Mouse (Mus musculus): ENCODE measurements around the gene Mageb3. TPM values are rescaled to one million over a fixed set of nuclear protein-coding genes. Genes with fewer than 3 reads are reported as not detected.
A peak's percentile ranks its signal among the peaks of the same experiment; 100 is the strongest.
"Not testable (repeated sequence)": the region's sequence is repeated elsewhere in the genome, so short reads cannot be mapped to it uniquely, and the experiment has no call there.

The Mageb3 gene
- polyA plus RNA-seq (2015; fragmentation: Nextera tagmentation; extraction: Ambion mirVana): 0.68 and 0.77 TPM in 2 replicates

- Histone ChIP-seq H3K9me3 (replicated peaks; ENCODE audit: control insufficient read depth, low read length, poor library complexity, severe bottlenecking) (no peaks in the 10 kb centered on the region), H3K9ac (ENCODE audit: low read depth, low read length) (peak within 1 kb of the TSS; percentile 90), H3K4me1 (ENCODE audit: control insufficient read depth, insufficient read depth, low read length) (peaks cover 19% of the 10 kb centered on the region), H3K4me3 (ENCODE audit: low read depth, low read length) (peak within 1 kb of the TSS; percentile 97), H3K27me3 (ENCODE audit: control insufficient read depth, insufficient read depth, low read depth, low read length) (no peaks in the 10 kb centered on the region), H3K4me2 (ENCODE audit: low read length) (peak within 1 kb of the TSS; percentile 86), H3K27ac (ENCODE audit: low read length) (peak within 1 kb of the TSS; percentile 84), H3K36me3 (ENCODE audit: control insufficient read depth, insufficient read depth, low read length) (no peaks in the 10 kb centered on the region)
- under 1% methylated on average over 48 of the region's 48 CpGs for WGBS
- peak; percentile 96 for ATAC-seq
Measured at GRCm38 (mm10) chr2:121955765-121956223, at the start of gene Mageb3, which contains the start of gene Ctdspl2. Gene Mageb3 (minus strand): TSS chr2:121956092. Gene Ctdspl2 (plus strand): TSS chr2:121956001.

DNA sequence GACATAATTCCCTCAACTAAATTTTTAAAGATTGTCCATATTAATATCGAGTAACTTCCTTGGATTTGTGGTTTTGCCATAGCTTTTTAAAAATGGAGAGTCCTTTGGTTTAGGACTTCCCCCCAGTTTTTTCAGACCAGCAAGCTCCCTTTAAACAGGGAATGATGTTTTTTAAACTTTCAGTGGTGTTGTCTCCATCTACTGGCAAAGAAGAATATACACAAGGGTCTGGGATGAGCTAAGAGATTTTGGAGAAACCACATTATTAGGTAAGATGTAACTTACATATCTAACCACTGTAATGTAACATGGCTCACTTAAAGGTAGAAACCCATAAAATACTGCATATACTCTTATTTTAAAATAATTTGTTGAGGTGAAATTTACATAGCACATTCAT is 39.8 kb upstream of the Mageb3 start:
- Histone ChIP-seq H3K36me3 (ENCODE audit: control insufficient read depth, insufficient read depth, low read length) (no peaks in the 10 kb centered on the region; the same call in none of the 2 replicates), H3K9ac (ENCODE audit: low read depth, low read length) (no peak overlapping the region), H3K9me3 (replicated peaks; ENCODE audit: control insufficient read depth, low read length, poor library complexity, severe bottlenecking) (no peaks in the 10 kb centered on the region), H3K4me3 (ENCODE audit: low read depth, low read length) (no peak overlapping the region), H3K27ac (ENCODE audit: low read length) (no peak overlapping the region), H3K4me1 (ENCODE audit: control insufficient read depth, insufficient read depth, low read length) (no peaks in the 10 kb centered on the region), H3K4me2 (ENCODE audit: low read length) (no peak overlapping the region), H3K27me3 (ENCODE audit: control insufficient read depth, insufficient read depth, low read depth, low read length) (no peaks in the 10 kb centered on the region)
- 91% methylated on average over 1 of the region's 1 CpGs for WGBS
- ATAC-seq: no peak

DNA sequence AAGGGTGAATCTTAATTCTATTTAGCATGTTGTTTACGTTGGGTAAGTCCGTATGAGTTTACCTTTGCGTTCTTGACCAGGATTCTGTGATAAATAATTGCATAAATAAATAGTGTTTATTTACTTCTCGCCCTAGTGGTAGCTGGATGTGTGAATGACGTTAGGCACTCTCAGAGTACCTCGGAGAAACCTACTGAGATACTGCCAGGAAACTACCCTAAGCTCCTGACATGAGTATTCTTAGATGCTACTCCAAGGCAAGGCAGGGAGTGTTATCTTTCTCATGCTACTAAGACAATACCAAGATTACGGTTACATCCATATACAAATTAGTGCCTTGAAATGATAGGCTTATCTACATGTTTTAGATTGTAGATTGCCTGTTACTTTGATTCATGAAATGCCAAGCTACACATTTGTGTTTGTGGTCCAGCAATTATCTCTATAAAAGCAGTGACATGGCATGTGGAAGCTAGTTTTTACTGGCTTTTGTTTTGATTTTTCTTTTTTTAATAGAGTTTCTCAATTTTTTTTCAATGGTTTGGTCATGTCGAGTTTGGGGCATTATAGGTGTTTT is 1.4 kb upstream of the Mageb3 start:
- no peaks in the 10 kb centered on the region for H3K27me3 ChIP-seq (ENCODE audit: control insufficient read depth, insufficient read depth, low read depth, low read length)
- no peak for ATAC-seq
- peak overlapping the region; percentile 86 for H3K4me2 ChIP-seq (ENCODE audit: low read length)
- peaks cover 19% of the 10 kb centered on the region for H3K4me1 ChIP-seq (ENCODE audit: control insufficient read depth, insufficient read depth, low read length)
- H3K27ac ChIP-seq (ENCODE audit: low read length): no peak overlapping the region
- H3K4me3 ChIP-seq (ENCODE audit: low read depth, low read length): peak overlapping the region; percentile 97
- H3K9me3 ChIP-seq (replicated peaks; ENCODE audit: control insufficient read depth, low read length, poor library complexity, severe bottlenecking): no peaks in the 10 kb centered on the region
- H3K36me3 ChIP-seq (ENCODE audit: control insufficient read depth, insufficient read depth, low read length): no peaks in the 10 kb centered on the region
- 15% methylated on average over 8 of the region's 8 CpGs for whole genome bisulfite sequencing
- peak overlapping the region; percentile 90 for H3K9ac ChIP-seq (ENCODE audit: low read depth, low read length)

GRCm38 (mm10) chr2:121956224-121957018 is 529 bp upstream of the Mageb3 start:
- peak overlapping the region; percentile 97 for H3K4me3 ChIP-seq (ENCODE audit: low read depth, low read length)
- H3K4me1 ChIP-seq (ENCODE audit: control insufficient read depth, insufficient read depth, low read length): peaks cover 19% of the 10 kb centered on the region
- peak overlapping the region; percentile 90 for H3K9ac ChIP-seq (ENCODE audit: low read depth, low read length)
- under 1% methylated on average over 47 of the region's 47 CpGs for WGBS
- peak overlapping the region; percentile 84 for H3K27ac ChIP-seq (ENCODE audit: low read length)
- peak overlapping the region; percentile 86 for H3K4me2 ChIP-seq (ENCODE audit: low read length)
- H3K36me3 ChIP-seq (ENCODE audit: control insufficient read depth, insufficient read depth, low read length): no peaks in the 10 kb centered on the region
- peak; percentile 95 for ATAC-seq
- no peaks in the 10 kb centered on the region for H3K9me3 ChIP-seq (replicated peaks; ENCODE audit: control insufficient read depth, low read length, poor library complexity, severe bottlenecking)
- no peaks in the 10 kb centered on the region for H3K27me3 ChIP-seq (ENCODE audit: control insufficient read depth, insufficient read depth, low read depth, low read length)

DNA sequence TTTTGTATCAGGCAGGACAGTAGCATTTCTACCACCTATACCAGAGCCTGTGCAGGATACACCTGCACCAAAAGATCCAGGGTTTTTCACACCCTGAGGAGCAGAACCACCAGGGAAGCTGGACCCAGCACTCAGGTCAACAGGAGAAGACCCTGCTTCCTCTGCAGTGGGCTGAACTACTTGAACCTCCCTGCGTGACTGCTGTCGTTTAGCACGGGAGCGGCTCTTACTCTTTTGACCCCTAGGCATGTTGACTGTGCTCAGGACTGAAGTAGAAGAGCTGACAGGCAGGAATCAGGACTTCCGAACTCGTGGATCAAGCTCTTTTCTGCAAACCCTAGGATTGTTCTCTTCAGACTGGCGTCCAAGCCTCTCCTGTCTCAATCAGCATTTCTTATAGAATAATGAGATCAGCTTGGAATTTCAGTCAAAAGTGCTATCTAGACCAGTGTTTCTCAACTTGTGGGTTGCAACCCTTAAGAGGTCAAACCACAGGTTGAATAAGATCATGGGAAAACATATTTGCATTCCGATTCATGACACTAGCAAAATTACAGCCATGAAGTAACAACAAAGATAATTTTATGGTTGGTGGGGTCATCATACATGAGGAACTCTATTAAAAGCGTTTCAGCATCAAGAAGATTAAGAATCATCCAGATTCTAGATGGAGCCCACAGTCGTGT is 778 bp downstream of the Mageb3 start:
- Histone ChIP-seq H3K9me3 (replicated peaks; ENCODE audit: control insufficient read depth, low read length, poor library complexity, severe bottlenecking) (no peaks in the 10 kb centered on the region), H3K9ac (ENCODE audit: low read depth, low read length) (peak overlapping the region; percentile 90), H3K4me2 (ENCODE audit: low read length) (peak overlapping the region; percentile 61), H3K36me3 (ENCODE audit: control insufficient read depth, insufficient read depth, low read length) (no peaks in the 10 kb centered on the region), H3K27ac (ENCODE audit: low read length) (peak overlapping the region; percentile 84), H3K4me1 (ENCODE audit: control insufficient read depth, insufficient read depth, low read length) (peaks cover 19% of the 10 kb centered on the region), H3K27me3 (ENCODE audit: control insufficient read depth, insufficient read depth, low read depth, low read length) (no peaks in the 10 kb centered on the region), H3K4me3 (ENCODE audit: low read depth, low read length) (peak overlapping the region; percentile 97)
- 16% methylated on average over 10 of the region's 10 CpGs for WGBS
- no peak for ATAC-seq

DNA sequence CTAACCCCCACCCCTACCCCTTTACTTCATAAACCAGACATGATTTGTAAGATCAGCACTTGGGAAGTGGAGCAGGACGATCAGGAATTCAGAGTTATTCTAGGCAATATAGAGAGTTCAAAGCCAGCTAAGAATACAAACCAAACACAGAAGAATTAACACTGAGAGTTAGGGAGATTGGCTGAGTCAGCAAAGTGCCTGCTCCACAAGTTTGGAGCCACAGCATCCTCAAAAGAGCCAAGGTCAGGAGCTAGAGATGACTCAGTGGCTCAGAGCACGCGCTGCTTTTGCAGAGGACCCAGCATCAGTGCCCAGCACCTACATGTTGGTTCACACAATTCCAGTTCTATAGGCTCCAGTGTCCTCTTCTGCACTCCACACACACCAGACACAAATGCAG is 12.5 kb downstream of the Mageb3 start:
- no peaks in the 10 kb centered on the region for H3K9me3 ChIP-seq (replicated peaks; ENCODE audit: control insufficient read depth, low read length, poor library complexity, severe bottlenecking)
- H3K4me1 ChIP-seq (ENCODE audit: control insufficient read depth, insufficient read depth, low read length): no peaks in the 10 kb centered on the region
- no peak overlapping the region for H3K27ac ChIP-seq (ENCODE audit: low read length)
- H3K4me3 ChIP-seq (ENCODE audit: low read depth, low read length): no peak overlapping the region
- WGBS: 73% methylated on average over 3 of the region's 3 CpGs
- H3K4me2 ChIP-seq (ENCODE audit: low read length): no peak overlapping the region
- no peaks in the 10 kb centered on the region for H3K36me3 ChIP-seq (ENCODE audit: control insufficient read depth, insufficient read depth, low read length)
- no peaks in the 10 kb centered on the region for H3K27me3 ChIP-seq (ENCODE audit: control insufficient read depth, insufficient read depth, low read depth, low read length)
- H3K9ac ChIP-seq (ENCODE audit: low read depth, low read length): no peak overlapping the region
- no peak for ATAC-seq

DNA sequence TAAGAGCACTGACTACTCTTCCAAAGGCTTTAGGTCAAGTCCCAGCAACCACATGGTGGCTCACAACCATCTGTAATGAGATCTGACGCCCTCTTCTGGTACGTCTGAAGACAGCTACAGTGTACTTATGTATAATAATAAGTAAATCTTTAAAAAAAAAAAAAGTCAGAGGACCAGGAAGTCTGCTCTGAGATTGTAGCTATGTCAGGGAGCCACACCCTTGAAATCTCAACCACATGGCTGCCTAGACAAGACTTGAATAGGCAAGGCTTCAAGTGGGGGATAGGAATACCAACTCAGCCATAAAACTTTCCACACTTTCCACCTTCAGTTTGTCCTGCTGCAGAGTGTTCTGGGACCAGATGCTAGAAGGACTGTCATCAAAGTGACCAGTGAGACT is 18.3 kb downstream of the Mageb3 start:
- WGBS: 84% methylated on average over 2 of the region's 2 CpGs
- not testable (repeated sequence) for H3K9me3 ChIP-seq (replicated peaks; ENCODE audit: control insufficient read depth, low read length, poor library complexity, severe bottlenecking); H3K4me1 ChIP-seq (ENCODE audit: control insufficient read depth, insufficient read depth, low read length); H3K9ac ChIP-seq (ENCODE audit: low read depth, low read length); H3K27me3 ChIP-seq (ENCODE audit: control insufficient read depth, insufficient read depth, low read depth, low read length); H3K4me3 ChIP-seq (ENCODE audit: low read depth, low read length); H3K27ac ChIP-seq (ENCODE audit: low read length); ATAC-seq; H3K36me3 ChIP-seq (ENCODE audit: control insufficient read depth, insufficient read depth, low read length); H3K4me2 ChIP-seq (ENCODE audit: low read length)

DNA sequence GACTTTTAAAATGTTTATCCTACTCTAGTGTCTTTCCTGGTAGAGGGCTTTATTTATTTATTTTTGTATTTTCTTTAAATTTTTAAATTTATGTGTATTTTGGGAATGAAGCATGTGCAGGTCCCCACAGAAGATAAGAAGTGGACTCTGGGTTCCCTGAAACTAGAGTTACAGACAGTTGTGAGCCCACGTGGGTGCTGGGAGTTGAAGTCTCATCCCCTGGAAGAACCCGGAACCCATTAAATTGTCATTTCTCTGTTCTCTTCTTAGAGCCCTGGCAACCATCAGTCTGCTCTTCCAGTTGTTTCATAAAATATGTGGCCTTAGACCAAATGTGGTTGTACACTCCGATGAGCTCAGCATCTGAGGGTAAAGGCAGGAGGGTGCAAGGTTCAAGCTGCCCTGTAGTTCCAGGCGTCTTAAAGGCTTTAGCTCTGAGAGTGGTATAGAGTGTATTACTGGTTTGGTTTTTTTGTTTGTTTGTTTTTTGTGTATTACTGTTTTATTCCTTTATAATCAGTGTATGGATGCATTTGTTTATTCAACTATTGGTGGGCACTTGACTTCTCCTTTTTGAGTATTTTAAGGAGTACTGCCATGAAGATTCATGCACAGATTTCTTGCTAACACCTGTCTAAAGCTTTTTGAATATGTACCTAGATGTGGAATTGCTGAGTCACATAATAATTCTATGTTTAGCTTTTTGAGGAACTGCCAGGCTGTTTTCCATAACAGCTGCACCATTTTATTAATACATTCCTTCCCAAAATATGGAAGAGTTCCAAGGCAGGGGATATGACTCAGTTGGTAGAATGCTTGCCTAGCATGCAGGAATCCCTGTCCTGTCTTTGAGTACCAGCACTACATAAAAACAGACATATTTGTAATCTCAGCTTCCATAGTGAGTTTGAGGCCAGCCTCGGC is 39.6 kb downstream of the Mageb3 start:
- Histone ChIP-seq H3K27me3 (ENCODE audit: control insufficient read depth, insufficient read depth, low read depth, low read length) (no peaks in the 10 kb centered on the region), H3K9me3 (replicated peaks; ENCODE audit: control insufficient read depth, low read length, poor library complexity, severe bottlenecking) (no peaks in the 10 kb centered on the region), H3K27ac (ENCODE audit: low read length) (no peak overlapping the region), H3K4me2 (ENCODE audit: low read length) (no peak overlapping the region), H3K4me3 (ENCODE audit: low read depth, low read length) (no peak overlapping the region), H3K9ac (ENCODE audit: low read depth, low read length) (no peak overlapping the region), H3K4me1 (ENCODE audit: control insufficient read depth, insufficient read depth, low read length) (no peaks in the 10 kb centered on the region), H3K36me3 (ENCODE audit: control insufficient read depth, insufficient read depth, low read length) (peaks cover 7% of the 10 kb centered on the region)
- 89% methylated on average over 5 of the region's 5 CpGs for WGBS
- ATAC-seq: no peak

Measured in midbrain, embryonic 16.5 days (tissue).